Mouse (Mus musculus) ES-E14 (cell line): ENCODE results near the gene Tet2.

Experiments
- CHD2 ChIP-seq: IDR thresholded peaks from 2 replicates; pipeline ENCODE4 v1.6.1; 2014; ENCODE audit warnings: mild to moderate bottlenecking, low read depth, low read length, inconsistent platforms
- HCFC1 ChIP-seq: IDR thresholded peaks from 2 replicates; pipeline ENCODE4 v1.6.1; 2012; ENCODE audit warnings: low read length, inconsistent platforms, borderline replicate concordance; ENCODE audit not compliant: insufficient read depth
- MAFK ChIP-seq: IDR thresholded peaks from 2 replicates; pipeline ENCODE4 v1.6.1; 2014; ENCODE audit warnings: mild to moderate bottlenecking, low read depth, low read length, inconsistent platforms; ENCODE audit not compliant: insufficient read depth
- ZC3H11A ChIP-seq: IDR thresholded peaks from 2 replicates; pipeline ENCODE4 v1.6.1; 2012; ENCODE audit warnings: low read depth, mild to moderate bottlenecking, inconsistent platforms, low read length, borderline replicate concordance

DNA sequence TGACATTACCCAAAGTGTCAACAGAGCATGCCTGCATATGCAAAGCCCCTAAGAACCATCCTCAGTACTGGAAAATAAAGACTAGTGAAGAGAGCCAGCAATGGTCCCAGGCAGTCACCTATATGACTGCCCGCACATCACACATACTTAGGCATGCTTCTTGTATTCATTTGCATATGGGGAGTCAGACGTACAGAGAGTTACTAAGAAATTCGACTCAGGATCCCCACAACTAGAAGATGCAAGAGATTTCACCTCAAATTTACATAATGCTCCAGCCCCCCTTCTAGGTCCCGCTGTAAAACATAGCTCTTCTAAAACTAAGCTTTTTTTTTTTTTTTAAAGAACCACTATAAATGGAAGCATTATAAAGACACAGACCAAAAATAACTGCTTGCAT is 36.6 kb upstream of the Tet2 start:
- TF ChIP-seq MAFK (no peak), ZC3H11A (no peak), HCFC1 (no peak), CHD2 (no peak)
